22 mouse cellular contexts compared by ENCODE assay signal in the genomic region with DNA sequence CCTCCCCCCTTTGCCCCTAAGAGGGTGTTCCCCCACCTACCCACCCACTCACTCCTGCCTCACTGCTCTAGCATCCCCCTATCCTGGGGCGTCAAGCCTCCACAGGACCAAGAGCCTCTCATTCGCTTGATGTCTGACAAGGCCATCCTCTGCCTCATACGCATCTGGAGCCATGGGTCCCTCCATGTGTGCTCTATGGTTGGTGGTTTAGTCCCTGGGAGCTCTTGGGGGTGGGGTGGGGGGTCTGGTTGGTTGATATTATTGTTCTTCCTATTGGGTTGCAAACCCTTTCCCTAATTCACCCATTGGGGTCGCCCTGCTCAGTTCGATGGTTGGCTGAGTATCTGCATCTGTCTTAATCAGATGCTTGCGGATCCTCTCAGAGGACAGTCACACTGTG.
DNase-seq lines count a peak whose midpoint lies in the region; ATAC-seq lines count a peak whose summit lies in the region.
"Had no signal": no experiment of that assay in that cellular context is flagged by ENCODE, and none has a peak within 500 bp of the region (broad histone marks: within the 10 kb centered on the region; RNA-seq: fewer than 3 reads in every experiment).

No protein-coding gene starts in this region.

- no peaks in the 10 kb centered on the region for H3K4me1 ChIP-seq in midbrain, embryonic 11.5 days (ENCODE audit: control insufficient read depth, insufficient read depth, low read length)
- H3K4me1 ChIP-seq in midbrain, embryonic 14.5 days (ENCODE audit: control insufficient read depth, insufficient read depth, low read length): peaks cover 4% of the 10 kb centered on the region; the same call in 1 of the 2 replicates

- intact Hi-C loops in heart, postnatal 36 days (cut with DNase I): no loop called here

- no peak overlapping the region for H3K4me2 ChIP-seq in midbrain, embryonic 11.5 days
- H3K4me2 ChIP-seq in midbrain, embryonic 14.5 days (ENCODE audit: low read length): no peak overlapping the region
- H3K4me2 ChIP-seq: embryonic facial prominence, embryonic 15.5 days; forebrain, embryonic 13.5 days; hindbrain, embryonic 15.5 days had no signal

- no peak for ATAC-seq in midbrain, embryonic 11.5 days (ENCODE audit: low FRiP score)
- ATAC-seq in midbrain, embryonic 14.5 days (ENCODE audit: low FRiP score, low TSS enrichment): no peak
- ATAC-seq: forebrain, embryonic 13.5 days; inflammation-experienced regulatory T-cells, adult 6 months had no signal

- no peak overlapping the region for H3K27ac ChIP-seq in midbrain, embryonic 11.5 days (ENCODE audit: low read depth, low read length)
- H3K27ac ChIP-seq in midbrain, embryonic 14.5 days (replicated peaks; ENCODE audit: low read depth, low read length): no peak overlapping the region
- H3K27ac ChIP-seq: embryonic facial prominence, embryonic 15.5 days; forebrain, embryonic 13.5 days; gastrocnemius, adult 2 months; hindbrain, embryonic 10.5 days; hindbrain, embryonic 15.5 days had no signal

- H3K9me3 ChIP-seq in midbrain, embryonic 11.5 days (ENCODE audit: control insufficient read depth, low read length): no peaks in the 10 kb centered on the region
- no peaks in the 10 kb centered on the region for H3K9me3 ChIP-seq in midbrain, embryonic 14.5 days (ENCODE audit: control insufficient read depth, low read length)
- H3K9me3 ChIP-seq: embryonic facial prominence, embryonic 15.5 days; forebrain, embryonic 13.5 days; hindbrain, embryonic 10.5 days; hindbrain, embryonic 15.5 days had no signal

- no peaks in the 10 kb centered on the region for H3K27me3 ChIP-seq in midbrain, embryonic 11.5 days (ENCODE audit: control insufficient read depth, insufficient read depth, low read length)
- H3K27me3 ChIP-seq in midbrain, embryonic 14.5 days (ENCODE audit: control insufficient read depth, insufficient read depth, low read length): no peaks in the 10 kb centered on the region
- H3K27me3 ChIP-seq: CH12.LX; embryonic facial prominence, embryonic 15.5 days; hindbrain, embryonic 15.5 days had no signal

- H3K4me3 ChIP-seq in midbrain, embryonic 11.5 days (ENCODE audit: low read depth, low read length): no peak overlapping the region
- no peak overlapping the region for H3K4me3 ChIP-seq in midbrain, embryonic 14.5 days (replicated peaks; ENCODE audit: low read depth, low read length)
- H3K4me3 ChIP-seq: embryonic facial prominence, embryonic 15.5 days; erythroblast, embryonic 14.5 days; forebrain, embryonic 13.5 days; gastrocnemius, adult 2 months; hindbrain, embryonic 10.5 days; hindbrain, embryonic 15.5 days had no signal

- peak; percentile 64 for DNase-seq in heart, adult 11 months
- no peak for DNase-seq in heart, postnatal 36 days
- DNase-seq in midbrain, embryonic 11.5 days (ENCODE audit: low spot score, missing footprints): peak; percentile 56
- no peak for DNase-seq in midbrain, embryonic 14.5 days
- peak; percentile 26 for DNase-seq in ES-CJ7 (ENCODE audit: low read depth, low spot score)
- peak; percentile 36 for DNase-seq in R1 (ENCODE audit: low read depth, low spot score)
- DNase-seq: adrenal gland, postnatal 10 days; cerebellum, adult 11 months; cerebellum, adult 8-10 months; cerebellum, postnatal 14 days; embryo, embryonic 11 days; gastrocnemius, adult 2 months; gastrocnemius, postnatal 25 days; heart, postnatal 14 days had no signal

- H3K9ac ChIP-seq in midbrain, embryonic 11.5 days (ENCODE audit: low read length): no peak overlapping the region
- H3K9ac ChIP-seq in midbrain, embryonic 14.5 days (replicated peaks; ENCODE audit: low read length): no peak overlapping the region
- H3K9ac ChIP-seq: embryonic facial prominence, embryonic 15.5 days; forebrain, embryonic 13.5 days; hindbrain, embryonic 15.5 days had no signal

- H3K36me3 ChIP-seq in midbrain, embryonic 11.5 days (ENCODE audit: control insufficient read depth, insufficient read depth, low read length): no peaks in the 10 kb centered on the region
- H3K36me3 ChIP-seq in midbrain, embryonic 14.5 days (ENCODE audit: control insufficient read depth, insufficient read depth, low read length): no peaks in the 10 kb centered on the region
- H3K36me3 ChIP-seq: embryonic facial prominence, embryonic 15.5 days; G1E; hindbrain, embryonic 10.5 days; hindbrain, embryonic 15.5 days had no signal

- 85% methylated on average over 6 of the region's 6 CpGs for WGBS in midbrain, embryonic 11.5 days
- WGBS in midbrain, embryonic 14.5 days: 90% methylated on average over 6 of the region's 6 CpGs

Comparison
In these comparisons a context has a peak if more than half of its experiments do, and no peak if none do; other contexts are left out.
1. DNase-seq: peak in heart, adult 11 months (single experiment), midbrain, embryonic 11.5 days (single experiment), ES-CJ7 (single experiment) and R1 (single experiment); none in heart, postnatal 36 days (0 of 2) and midbrain, embryonic 14.5 days (single experiment).